1 mouse cellular context compared by ENCODE assay signal in genomic region chr14:31611986-31612385, GRCm38 (mm10).
TF ChIP-seq lines count a peak whose summit lies in the region.

No protein-coding gene starts in this region.

TF ChIP-seq in CH12.LX, 34 proteins besides CTCF, POLR2A, EP300 and RAD21 (continued from another document):
- TF ChIP-seq SMC3 (IDR thresholded peaks at IDR 0.05; ENCODE audit: low read depth, low read length) (no peak), CHD2 (IDR thresholded peaks at IDR 0.05; ENCODE audit: low read length) (no peak), MXI1 (IDR thresholded peaks at IDR 0.05; ENCODE audit: low read depth, low read length) (no peak)
TF ChIP-seq in CH12.LX: peak in this region for 0.
